Mouse (Mus musculus) bone marrow macrophage, adult 2 months (primary cell): Measurements from ENCODE around the gene Prr14l.

Source experiments
- CTCF ChIP-seq: IDR thresholded peaks from 2 replicates; pipeline ENCODE4 v1.5.1; 2012; ENCODE audit warnings: low read depth, mild to moderate bottlenecking, low read length, moderate library complexity
- POLR2A ChIP-seq: IDR thresholded peaks from 2 replicates; pipeline ENCODE4 v1.6.1; 2012; ENCODE audit warnings: mild to moderate bottlenecking, low read depth, low read length, borderline replicate concordance

- TF ChIP-seq CTCF (no peak), POLR2A (no peak; the same call in 1 of the 2 replicates)
Observed at GRCm38 (mm10) chr5:32785313-32785915, 68.6 kb downstream of the Prr14l start, which contains the start of gene Pisd.
